Mouse (Mus musculus): ENCODE results near the gene BC025920. TPM values are rescaled to one million over a fixed set of nuclear protein-coding genes. Genes with fewer than 3 reads are reported as not detected.

BC025920 gene
- polyA plus RNA-seq, 1 experiment, result 0.58 TPM

- Histone ChIP-seq H3K36me3 (ENCODE audit: control insufficient read depth, insufficient read depth, low read length) (no peaks in the 10 kb centered on the region), H3K4me3 (ENCODE audit: low read depth, low read length) (peak within 1 kb of the TSS; percentile 66), H3K27me3 (ENCODE audit: control insufficient read depth, insufficient read depth, low read length) (peaks cover 8% of the 10 kb centered on the region), H3K27ac (ENCODE audit: insufficient read depth, low read depth, low read length) (no peak within 1 kb of the TSS), H3K4me1 (ENCODE audit: control insufficient read depth, insufficient read depth, insufficient read length, low read length) (peaks cover 9% of the 10 kb centered on the region)
- TF ChIP-seq POLR2A (IDR thresholded peaks at IDR 0.05; ENCODE audit: low read depth, low read length), result no peak
- 44% methylated on average over 10 of the region's 10 CpGs for WGBS
Measured at GRCm38 (mm10) chr10:81574081-81575056, 31.7 kb upstream of the BC025920 start, which contains the start of gene Tle2. Tle2 (plus strand) TSS chr10:81574561.

DNA sequence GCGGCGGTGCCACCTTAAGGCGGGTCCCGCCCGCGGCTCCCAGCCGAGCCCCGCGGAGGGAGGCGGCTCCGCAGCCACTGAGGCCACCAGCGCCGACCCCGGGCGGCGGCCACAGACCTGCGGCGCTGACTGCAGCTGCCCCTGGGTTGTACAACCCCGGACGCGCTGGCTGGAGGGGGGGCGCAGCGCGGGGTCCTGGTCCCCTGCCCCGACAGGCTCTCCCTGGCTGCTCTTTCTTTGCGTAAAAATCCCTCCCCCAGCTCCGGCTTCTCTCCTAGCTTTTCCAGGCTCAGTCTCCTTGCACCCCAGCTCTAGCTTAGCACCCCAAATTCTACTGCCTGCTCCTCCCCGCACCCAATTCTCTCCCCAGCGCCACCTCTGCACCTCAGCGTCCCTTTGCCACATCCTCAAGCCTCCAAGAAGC is 30.9 kb upstream of the BC025920 start:
- TF ChIP-seq CTCF (IDR thresholded peaks at IDR 0.05; ENCODE audit: extremely low read depth, insufficient read length, insufficient replicate concordance, low read depth, low read length), result no peak
- TF ChIP-seq POLR2A (IDR thresholded peaks at IDR 0.05; ENCODE audit: low read depth, low read length), result no peak
- Histone ChIP-seq H3K4me1 (ENCODE audit: control insufficient read depth, insufficient read depth, insufficient read length, low read length) (peaks cover 10% of the 10 kb centered on the region), H3K36me3 (ENCODE audit: control insufficient read depth, insufficient read depth, low read length) (no peaks in the 10 kb centered on the region), H3K4me3 (ENCODE audit: low read depth, low read length) (peak overlapping the region; percentile 66), H3K27me3 (ENCODE audit: control insufficient read depth, insufficient read depth, low read length) (peaks cover 8% of the 10 kb centered on the region), H3K27ac (ENCODE audit: insufficient read depth, low read depth, low read length) (no peak overlapping the region)
- WGBS, result under 1% methylated on average over 30 of the region's 30 CpGs

- peak overlapping the region; percentile 66 for H3K4me3 ChIP-seq (ENCODE audit: low read depth, low read length)
- H3K36me3 ChIP-seq (ENCODE audit: control insufficient read depth, insufficient read depth, low read length), result no peaks in the 10 kb centered on the region
- H3K27ac ChIP-seq (ENCODE audit: insufficient read depth, low read depth, low read length), result no peak overlapping the region
- WGBS, result 9% methylated on average over 6 of the region's 6 CpGs
- H3K27me3 ChIP-seq (ENCODE audit: control insufficient read depth, insufficient read depth, low read length), result peaks cover 8% of the 10 kb centered on the region
- TF ChIP-seq CTCF (IDR thresholded peaks at IDR 0.05; ENCODE audit: extremely low read depth, insufficient read length, insufficient replicate concordance, low read depth, low read length), result no peak
- TF ChIP-seq POLR2A (IDR thresholded peaks at IDR 0.05; ENCODE audit: low read depth, low read length), result no peak
- H3K4me1 ChIP-seq (ENCODE audit: control insufficient read depth, insufficient read depth, insufficient read length, low read length), result peaks cover 10% of the 10 kb centered on the region
Measured at GRCm38 (mm10) chr10:81575695-81576094, 30.4 kb upstream of the BC025920 start.

GRCm38 (mm10) chr10:81579967-81580366 is 26.1 kb upstream of the BC025920 start:
- Histone ChIP-seq H3K4me1 (ENCODE audit: control insufficient read depth, insufficient read depth, insufficient read length, low read length) (peaks cover 5% of the 10 kb centered on the region), H3K36me3 (ENCODE audit: control insufficient read depth, insufficient read depth, low read length) (no peaks in the 10 kb centered on the region), H3K27me3 (ENCODE audit: control insufficient read depth, insufficient read depth, low read length) (peaks cover 5% of the 10 kb centered on the region), H3K27ac (ENCODE audit: insufficient read depth, low read depth, low read length) (no peak overlapping the region), H3K4me3 (ENCODE audit: low read depth, low read length) (no peak overlapping the region)
- WGBS, result 61% methylated on average over 4 of the region's 4 CpGs
- no peak for TF ChIP-seq CTCF (IDR thresholded peaks at IDR 0.05; ENCODE audit: extremely low read depth, insufficient read length, insufficient replicate concordance, low read depth, low read length)
- no peak for TF ChIP-seq POLR2A (IDR thresholded peaks at IDR 0.05; ENCODE audit: low read depth, low read length)

GRCm38 (mm10) chr10:81580441-81581070 is 25.5 kb upstream of the BC025920 start:
- no peaks in the 10 kb centered on the region for H3K36me3 ChIP-seq (ENCODE audit: control insufficient read depth, insufficient read depth, low read length)
- peak overlapping the region; percentile 2; the same call in 1 of the 2 replicates for H3K4me3 ChIP-seq (ENCODE audit: low read depth, low read length)
- no peak overlapping the region for H3K27ac ChIP-seq (ENCODE audit: insufficient read depth, low read depth, low read length)
- no peaks in the 10 kb centered on the region for H3K27me3 ChIP-seq (ENCODE audit: control insufficient read depth, insufficient read depth, low read length)
- TF ChIP-seq POLR2A (IDR thresholded peaks at IDR 0.05; ENCODE audit: low read depth, low read length), result no peak
- TF ChIP-seq CTCF (IDR thresholded peaks at IDR 0.05; ENCODE audit: extremely low read depth, insufficient read length, insufficient replicate concordance, low read depth, low read length), result no peak
- H3K4me1 ChIP-seq (ENCODE audit: control insufficient read depth, insufficient read depth, insufficient read length, low read length), result peaks cover 2% of the 10 kb centered on the region; the same call in 1 of the 2 replicates
- 64% methylated on average over 25 of the region's 25 CpGs for WGBS

DNA sequence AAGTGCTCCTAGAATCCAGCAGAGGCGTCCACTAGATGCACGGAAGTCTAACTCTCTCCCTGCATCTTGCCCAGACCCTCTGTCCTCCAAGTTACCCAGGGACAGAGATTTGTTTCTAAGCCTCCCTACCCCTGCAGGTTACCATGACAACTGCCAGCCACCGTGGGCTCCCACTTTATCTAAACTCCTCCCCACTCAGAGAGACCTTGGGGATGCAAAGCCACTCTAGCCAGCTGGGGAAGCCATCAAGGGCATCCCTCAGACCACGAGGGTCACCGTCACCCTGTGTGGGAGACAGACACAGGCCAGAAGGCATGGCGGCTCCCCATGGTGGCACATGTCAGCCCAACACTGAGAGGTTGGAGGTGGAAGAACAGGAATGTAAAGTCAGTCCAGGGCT is 22.7 kb upstream of the BC025920 start:
- no peak overlapping the region for H3K27ac ChIP-seq (ENCODE audit: insufficient read depth, low read depth, low read length)
- H3K36me3 ChIP-seq (ENCODE audit: control insufficient read depth, insufficient read depth, low read length), result no peaks in the 10 kb centered on the region
- H3K4me3 ChIP-seq (ENCODE audit: low read depth, low read length), result no peak overlapping the region
- no peak for TF ChIP-seq POLR2A (IDR thresholded peaks at IDR 0.05; ENCODE audit: low read depth, low read length)
- TF ChIP-seq CTCF (IDR thresholded peaks at IDR 0.05; ENCODE audit: extremely low read depth, insufficient read length, insufficient replicate concordance, low read depth, low read length), result no peak
- no peaks in the 10 kb centered on the region for H3K27me3 ChIP-seq (ENCODE audit: control insufficient read depth, insufficient read depth, low read length)
- WGBS, result 74% methylated on average over 6 of the region's 6 CpGs
- peaks cover 1% of the 10 kb centered on the region; the same call in 1 of the 2 replicates for H3K4me1 ChIP-seq (ENCODE audit: control insufficient read depth, insufficient read depth, insufficient read length, low read length)

DNA sequence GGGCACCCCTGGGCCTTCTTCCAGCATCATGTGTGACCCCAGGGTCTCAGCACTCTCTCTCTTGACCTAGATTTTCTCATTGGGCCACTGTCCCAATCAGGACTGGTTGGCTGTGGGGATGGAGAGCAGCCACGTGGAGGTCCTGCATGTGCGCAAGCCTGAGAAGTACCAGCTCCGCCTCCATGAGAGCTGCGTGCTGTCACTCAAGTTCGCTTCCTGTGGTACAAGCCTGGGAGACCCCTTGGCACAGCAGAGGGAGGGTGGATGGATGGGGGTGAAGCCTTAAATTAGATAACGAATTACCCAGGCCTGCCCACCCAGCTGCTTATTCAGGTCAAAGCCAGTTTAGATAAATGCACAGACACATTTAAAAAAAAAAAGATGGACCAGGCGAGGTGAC is 17.3 kb upstream of the BC025920 start:
- Histone ChIP-seq H3K27me3 (ENCODE audit: control insufficient read depth, insufficient read depth, low read length) (no peaks in the 10 kb centered on the region), H3K4me1 (ENCODE audit: control insufficient read depth, insufficient read depth, insufficient read length, low read length) (no peaks in the 10 kb centered on the region), H3K4me3 (ENCODE audit: low read depth, low read length) (no peak overlapping the region), H3K27ac (ENCODE audit: insufficient read depth, low read depth, low read length) (no peak overlapping the region), H3K36me3 (ENCODE audit: control insufficient read depth, insufficient read depth, low read length) (no peaks in the 10 kb centered on the region)
- 82% methylated on average over 7 of the region's 7 CpGs for WGBS
- no peak for TF ChIP-seq CTCF (IDR thresholded peaks at IDR 0.05; ENCODE audit: extremely low read depth, insufficient read length, insufficient replicate concordance, low read depth, low read length)
- no peak for TF ChIP-seq POLR2A (IDR thresholded peaks at IDR 0.05; ENCODE audit: low read depth, low read length)
